Mouse (Mus musculus): ENCODE data around the gene Pde6g. TPM values are rescaled to one million over a fixed set of nuclear protein-coding genes. Genes with fewer than 3 reads are reported as not detected.

Gene Pde6g
- polyA plus RNA-seq, 1 experiment = 1.0 TPM

GRCm38 (mm10) chr11:120464365-120464764 is 11.1 kb upstream of the Pde6g start:
- Histone ChIP-seq H3K27me3 (ENCODE audit: control insufficient read depth, insufficient read depth, low read length, poor library complexity, severe bottlenecking) (no peaks in the 10 kb centered on the region), H3K4me3 (ENCODE audit: low read depth, low read length) (no peak overlapping the region), H3K9me3 (replicated peaks; ENCODE audit: control insufficient read depth, insufficient read depth, low read length, poor library complexity, severe bottlenecking) (no peaks in the 10 kb centered on the region), H3K27ac (ENCODE audit: insufficient read depth, low read length) (no peak overlapping the region), H3K36me3 (ENCODE audit: control insufficient read depth, insufficient read depth, low read length, poor library complexity, severe bottlenecking) (peaks cover 2% of the 10 kb centered on the region; the same call in 1 of the 2 replicates), H3K4me1 (ENCODE audit: control insufficient read depth, insufficient read depth, low read length) (no peaks in the 10 kb centered on the region), H3K9ac (ENCODE audit: low read depth, poor library complexity, severe bottlenecking) (no peak overlapping the region)
- TF ChIP-seq EP300 (IDR thresholded peaks at IDR 0.05; ENCODE audit: insufficient read depth, low read depth, low read length) (no peak), POLR2A (IDR thresholded peaks at IDR 0.05; ENCODE audit: insufficient read depth, low read length) (no peak), CTCF (IDR thresholded peaks at IDR 0.05; ENCODE audit: low read depth, low read length) (no peak)

- TF ChIP-seq CTCF (IDR thresholded peaks at IDR 0.05; ENCODE audit: low read depth, low read length) (no peak), POLR2A (IDR thresholded peaks at IDR 0.05; ENCODE audit: insufficient read depth, low read length) (no peak), EP300 (IDR thresholded peaks at IDR 0.05; ENCODE audit: insufficient read depth, low read depth, low read length) (no peak)
- no peaks in the 10 kb centered on the region for H3K27me3 ChIP-seq (ENCODE audit: control insufficient read depth, insufficient read depth, low read length, poor library complexity, severe bottlenecking)
- H3K36me3 ChIP-seq (ENCODE audit: control insufficient read depth, insufficient read depth, low read length, poor library complexity, severe bottlenecking) = peaks cover 2% of the 10 kb centered on the region; the same call in 1 of the 2 replicates
Measured at GRCm38 (mm10) chr11:120463536-120463935, 10.2 kb upstream of the Pde6g start.

GRCm38 (mm10) chr11:120458847-120459597 is 5.7 kb upstream of the Pde6g start:
- H3K36me3 ChIP-seq (ENCODE audit: control insufficient read depth, insufficient read depth, low read length, poor library complexity, severe bottlenecking) = peaks cover 2% of the 10 kb centered on the region; the same call in 1 of the 2 replicates
- peak; percentile 33 for TF ChIP-seq CTCF (IDR thresholded peaks at IDR 0.05; ENCODE audit: low read depth, low read length)
- no peak for TF ChIP-seq EP300 (IDR thresholded peaks at IDR 0.05; ENCODE audit: insufficient read depth, low read depth, low read length)
- H3K4me1 ChIP-seq (ENCODE audit: control insufficient read depth, insufficient read depth, low read length) = no peaks in the 10 kb centered on the region
- H3K9me3 ChIP-seq (replicated peaks; ENCODE audit: control insufficient read depth, insufficient read depth, low read length, poor library complexity, severe bottlenecking) = no peaks in the 10 kb centered on the region
- H3K4me3 ChIP-seq (ENCODE audit: low read depth, low read length) = peak overlapping the region; percentile 97
- peak overlapping the region; percentile 76 for H3K9ac ChIP-seq (ENCODE audit: low read depth, poor library complexity, severe bottlenecking)
- no peaks in the 10 kb centered on the region for H3K27me3 ChIP-seq (ENCODE audit: control insufficient read depth, insufficient read depth, low read length, poor library complexity, severe bottlenecking)
- no peak overlapping the region for H3K27ac ChIP-seq (ENCODE audit: insufficient read depth, low read length)

More at GRCm38 (mm10) chr11:120463536-120463935, 10.2 kb upstream of the Pde6g start:
- H3K9me3 ChIP-seq (replicated peaks; ENCODE audit: control insufficient read depth, insufficient read depth, low read length, poor library complexity, severe bottlenecking) = no peaks in the 10 kb centered on the region
- no peaks in the 10 kb centered on the region for H3K4me1 ChIP-seq (ENCODE audit: control insufficient read depth, insufficient read depth, low read length)
- H3K27ac ChIP-seq (ENCODE audit: insufficient read depth, low read length) = no peak overlapping the region
- H3K9ac ChIP-seq (ENCODE audit: low read depth, poor library complexity, severe bottlenecking) = no peak overlapping the region
- no peak overlapping the region for H3K4me3 ChIP-seq (ENCODE audit: low read depth, low read length)

GRCm38 (mm10) chr11:120457772-120458751 is 4.8 kb upstream of the Pde6g start, which contains the start of the genes Oxld1 and Ccdc137:
Gene Oxld1, minus strand, starts transcription at chr11:120458068.
Gene Ccdc137, plus strand, starts transcription at chr11:120458115.
- TF ChIP-seq CTCF (IDR thresholded peaks at IDR 0.05; ENCODE audit: low read depth, low read length) = no peak
- TF ChIP-seq POLR2A (IDR thresholded peaks at IDR 0.05; ENCODE audit: insufficient read depth, low read length) = no peak
- TF ChIP-seq EP300 (IDR thresholded peaks at IDR 0.05; ENCODE audit: insufficient read depth, low read depth, low read length) = 0 out of 2 replicates have a peak, but pooled peaks have one; percentile 5
- Histone ChIP-seq H3K27ac (ENCODE audit: insufficient read depth, low read length) (no peak within 1 kb of the TSS), H3K4me1 (ENCODE audit: control insufficient read depth, insufficient read depth, low read length) (no peaks in the 10 kb centered on the region), H3K27me3 (ENCODE audit: control insufficient read depth, insufficient read depth, low read length, poor library complexity, severe bottlenecking) (no peaks in the 10 kb centered on the region), H3K4me3 (ENCODE audit: low read depth, low read length) (peak within 1 kb of the TSS; percentile 97), H3K9me3 (replicated peaks; ENCODE audit: control insufficient read depth, insufficient read depth, low read length, poor library complexity, severe bottlenecking) (no peaks in the 10 kb centered on the region), H3K9ac (ENCODE audit: low read depth, poor library complexity, severe bottlenecking) (peak within 1 kb of the TSS; percentile 76), H3K36me3 (ENCODE audit: control insufficient read depth, insufficient read depth, low read length, poor library complexity, severe bottlenecking) (peaks cover 2% of the 10 kb centered on the region; the same call in 1 of the 2 replicates)

- no peaks in the 10 kb centered on the region for H3K4me1 ChIP-seq (ENCODE audit: control insufficient read depth, insufficient read depth, low read length)
- no peak for TF ChIP-seq EP300 (IDR thresholded peaks at IDR 0.05; ENCODE audit: insufficient read depth, low read depth, low read length)
- TF ChIP-seq POLR2A (IDR thresholded peaks at IDR 0.05; ENCODE audit: insufficient read depth, low read length) = no peak
- TF ChIP-seq CTCF (IDR thresholded peaks at IDR 0.05; ENCODE audit: low read depth, low read length) = no peak
- H3K9ac ChIP-seq (ENCODE audit: low read depth, poor library complexity, severe bottlenecking) = peak overlapping the region; percentile 76
- peak overlapping the region; percentile 97 for H3K4me3 ChIP-seq (ENCODE audit: low read depth, low read length)
- no peak overlapping the region for H3K27ac ChIP-seq (ENCODE audit: insufficient read depth, low read length)
- no peaks in the 10 kb centered on the region for H3K27me3 ChIP-seq (ENCODE audit: control insufficient read depth, insufficient read depth, low read length, poor library complexity, severe bottlenecking)
- H3K9me3 ChIP-seq (replicated peaks; ENCODE audit: control insufficient read depth, insufficient read depth, low read length, poor library complexity, severe bottlenecking) = no peaks in the 10 kb centered on the region
- H3K36me3 ChIP-seq (ENCODE audit: control insufficient read depth, insufficient read depth, low read length, poor library complexity, severe bottlenecking) = 0 out of 2 replicates have a peak, but pooled peaks cover 2% of the 10 kb centered on the region
Measured at GRCm38 (mm10) chr11:120457370-120457769, 4.1 kb upstream of the Pde6g start.

Measured in ES-Bruce4 (cell line).